Mouse (Mus musculus): ENCODE measurements around the gene Ppp1r9a.

DNA sequence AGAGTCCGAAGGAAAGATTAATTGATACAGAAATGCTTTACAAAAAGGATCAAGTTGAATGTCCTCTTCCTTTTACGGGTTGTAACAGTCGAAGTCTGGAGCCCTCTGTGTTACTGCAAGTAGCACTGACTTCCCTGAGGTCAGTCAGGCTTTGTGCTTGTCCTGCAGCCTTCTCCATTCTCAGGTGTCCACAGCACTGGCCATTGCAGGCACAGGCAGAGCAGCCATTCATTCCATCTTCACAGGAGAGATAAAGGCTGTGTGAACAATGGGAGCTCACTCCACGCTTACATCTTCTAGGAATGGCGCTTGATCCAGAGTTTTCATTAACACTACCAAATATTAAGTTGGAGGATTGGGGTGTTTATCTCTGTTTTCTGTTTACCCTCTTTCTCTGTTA, 177.8 kb downstream of the Ppp1r9a start:
- TF ChIP-seq CTCF (IDR thresholded peaks at IDR 0.05; ENCODE audit: extremely low read depth, insufficient read length, insufficient replicate concordance, low read depth, low read length) = no peak
- TF ChIP-seq POLR2A (IDR thresholded peaks at IDR 0.05; ENCODE audit: low read depth, low read length) = no peak
